Comparison of ENCODE assay signal across 8 mouse cellular contexts in the genomic region with DNA sequence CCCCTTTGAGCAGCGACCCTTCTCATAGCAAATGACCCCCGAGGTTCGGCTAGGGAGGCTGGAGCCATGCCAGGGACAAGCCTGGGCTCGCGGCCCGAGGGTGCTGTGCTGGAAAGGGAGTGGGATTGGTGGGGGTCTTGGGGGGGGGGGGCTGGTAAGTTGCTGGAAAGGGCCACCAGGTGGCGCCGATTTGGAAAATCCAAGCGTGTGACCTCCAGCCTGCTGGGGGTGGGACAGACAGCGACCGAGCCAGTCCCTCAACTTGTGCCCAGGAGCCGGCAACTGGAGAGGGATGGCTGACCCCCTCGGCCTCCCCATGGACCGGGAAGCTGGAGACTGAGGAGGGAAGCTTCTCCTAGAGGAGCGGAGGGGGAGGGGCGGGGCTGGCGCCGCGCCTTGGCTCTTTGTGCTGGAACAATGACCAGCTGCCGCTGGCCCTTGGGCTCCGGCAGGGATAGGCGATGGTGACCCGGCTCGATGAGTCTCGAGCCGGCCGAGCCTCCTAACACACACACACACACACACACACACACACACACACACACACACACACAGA. TPM values are rescaled to one million over a fixed set of nuclear protein-coding genes. Genes with fewer than 3 reads are reported as not detected.
A peak's percentile ranks its signal among the peaks of the same experiment; 100 is the strongest.
DNase-seq lines count a peak whose midpoint lies in the region; ATAC-seq and TF ChIP-seq lines count a peak whose summit lies in the region.

No protein-coding gene starts in this region.

- H3K27me3 ChIP-seq in megakaryocyte, embryonic 14.5 days (replicated peaks), result no peaks in the 10 kb centered on the region
- H3K27me3 ChIP-seq in embryonic facial prominence, embryonic 10.5 days (replicated peaks; ENCODE audit: low read depth, poor library complexity, severe bottlenecking), result no peaks in the 10 kb centered on the region
- no peaks in the 10 kb centered on the region for H3K27me3 ChIP-seq in heart, embryonic 10.5 days (ENCODE audit: insufficient read depth, poor library complexity, severe bottlenecking)
- no peaks in the 10 kb centered on the region for H3K27me3 ChIP-seq in kidney, embryonic 15.5 days
- H3K27me3 ChIP-seq in liver, embryonic 11.5 days (replicated peaks; ENCODE audit: control insufficient read depth, insufficient read depth, low read length), result no peaks in the 10 kb centered on the region
- no peaks in the 10 kb centered on the region for H3K27me3 ChIP-seq in neural tube, embryonic 11.5 days (ENCODE audit: control insufficient read depth, insufficient read depth, low read length)
- H3K27me3 ChIP-seq in thymus, adult 2 months (ENCODE audit: control insufficient read depth, insufficient read depth, low read length), result no peaks in the 10 kb centered on the region; the same call in 1 of the 2 replicates

- peak overlapping the region; percentile 99 for H3K4me3 ChIP-seq in megakaryocyte, embryonic 14.5 days (replicated peaks)
- H3K4me3 ChIP-seq in embryonic facial prominence, embryonic 10.5 days, result peak overlapping the region; percentile 87
- H3K4me3 ChIP-seq in heart, embryonic 10.5 days, result peak overlapping the region; percentile 82
- peak overlapping the region; percentile 69 for H3K4me3 ChIP-seq in kidney, embryonic 15.5 days (replicated peaks)
- H3K4me3 ChIP-seq in liver, embryonic 11.5 days (ENCODE audit: low read depth, low read length), result peak overlapping the region; percentile 70
- H3K4me3 ChIP-seq in neural tube, embryonic 11.5 days (ENCODE audit: low read depth, low read length), result peak overlapping the region; percentile 81
- H3K4me3 ChIP-seq in thymus, adult 2 months (ENCODE audit: control insufficient read depth, insufficient read depth, low read length), result peak overlapping the region; percentile 51

- TF ChIP-seq CTCF in thymus, adult 2 months (IDR thresholded peaks at IDR 0.05; ENCODE audit: borderline replicate concordance, control insufficient read depth, extremely low read depth, insufficient read depth, low read length, poor library complexity), result peak; percentile 49; the same call in 1 of the 2 replicates

- TF ChIP-seq POLR2A in thymus, adult 2 months (IDR thresholded peaks at IDR 0.05; ENCODE audit: control insufficient read depth, extremely low read depth, insufficient read depth, low read length, poor library complexity), result no peak

- no peak for ATAC-seq in megakaryocyte, adult 5-6 weeks (ENCODE audit: poor library complexity, severe bottlenecking)
- peak; percentile 68 for ATAC-seq in kidney, embryonic 15.5 days (replicated peaks; ENCODE audit: low FRiP score)
- ATAC-seq in liver, embryonic 11.5 days (replicated peaks; ENCODE audit: low FRiP score), result 0 out of 2 replicates have a peak, but pooled peaks have one; percentile 37
- peak; percentile 70 for ATAC-seq in neural tube, embryonic 11.5 days (ENCODE audit: insufficient read depth, low FRiP score, low TSS enrichment)

- peak; percentile 90 for DNase-seq in embryonic facial prominence, embryonic 10.5 days (ENCODE audit: low spot score)
- peak; percentile 92 for DNase-seq in heart, embryonic 10.5 days (ENCODE audit: low spot score)
- peak; percentile 80 for DNase-seq in liver, embryonic 11.5 days (ENCODE audit: low spot score)
- peak; percentile 89 for DNase-seq in neural tube, embryonic 11.5 days (ENCODE audit: low spot score)
- no peak for DNase-seq in thymus, adult 2 months

- H3K27ac ChIP-seq in embryonic facial prominence, embryonic 10.5 days (replicated peaks), result peak overlapping the region; percentile 98
- H3K27ac ChIP-seq in heart, embryonic 10.5 days, result peak overlapping the region; percentile 99
- H3K27ac ChIP-seq in kidney, embryonic 15.5 days, result peak overlapping the region; percentile 100
- H3K27ac ChIP-seq in liver, embryonic 11.5 days (ENCODE audit: low read depth, low read length), result peak overlapping the region; percentile 87
- peak overlapping the region; percentile 93 for H3K27ac ChIP-seq in neural tube, embryonic 11.5 days (ENCODE audit: low read depth, low read length)
- H3K27ac ChIP-seq in thymus, adult 2 months (ENCODE audit: control insufficient read depth, insufficient read depth, low read length), result no peak overlapping the region

- peak overlapping the region; percentile 83 for H3K9ac ChIP-seq in kidney, embryonic 15.5 days
- peak overlapping the region; percentile 83 for H3K9ac ChIP-seq in liver, embryonic 11.5 days (ENCODE audit: low read depth, low read length)
- H3K9ac ChIP-seq in neural tube, embryonic 11.5 days (ENCODE audit: low read length), result peak overlapping the region; percentile 94

- WGBS in embryonic facial prominence, embryonic 10.5 days, result under 1% methylated on average over 27 of the region's 27 CpGs
- WGBS in heart, embryonic 10.5 days, result under 1% methylated on average over 26 of the region's 27 CpGs
- 0% methylated on average over 21 of the region's 27 CpGs for WGBS in kidney, embryonic 15.5 days
- under 1% methylated on average over 25 of the region's 27 CpGs for WGBS in liver, embryonic 11.5 days
- WGBS in neural tube, embryonic 11.5 days, result 0% methylated on average over 17 of the region's 27 CpGs
- WGBS in thymus, adult 2 months, result 1% methylated on average over 22 of the region's 27 CpGs

- peaks cover 29% of the 10 kb centered on the region for H3K36me3 ChIP-seq in megakaryocyte, embryonic 14.5 days (replicated peaks; ENCODE audit: low read length)
- H3K36me3 ChIP-seq in embryonic facial prominence, embryonic 10.5 days (replicated peaks), result peaks cover 32% of the 10 kb centered on the region
- peaks cover 22% of the 10 kb centered on the region for H3K36me3 ChIP-seq in heart, embryonic 10.5 days
- peaks cover 19% of the 10 kb centered on the region for H3K36me3 ChIP-seq in kidney, embryonic 15.5 days
- peaks cover 4% of the 10 kb centered on the region; the same call in 1 of the 2 replicates for H3K36me3 ChIP-seq in liver, embryonic 11.5 days (ENCODE audit: control insufficient read depth, insufficient read depth, low read length)
- peaks cover 4% of the 10 kb centered on the region for H3K36me3 ChIP-seq in neural tube, embryonic 11.5 days (ENCODE audit: control insufficient read depth, insufficient read depth, low read length)
- H3K36me3 ChIP-seq in thymus, adult 2 months (ENCODE audit: control insufficient read depth, insufficient read depth, low read length), result no peaks in the 10 kb centered on the region

- H3K9me3 ChIP-seq in megakaryocyte, embryonic 14.5 days, result no peaks in the 10 kb centered on the region
- H3K9me3 ChIP-seq in embryonic facial prominence, embryonic 10.5 days, result no peaks in the 10 kb centered on the region
- no peaks in the 10 kb centered on the region for H3K9me3 ChIP-seq in heart, embryonic 10.5 days
- no peaks in the 10 kb centered on the region for H3K9me3 ChIP-seq in kidney, embryonic 15.5 days (replicated peaks)
- H3K9me3 ChIP-seq in liver, embryonic 11.5 days (ENCODE audit: control insufficient read depth, low read length), result no peaks in the 10 kb centered on the region
- H3K9me3 ChIP-seq in neural tube, embryonic 11.5 days (ENCODE audit: control insufficient read depth, low read length), result no peaks in the 10 kb centered on the region

- H3K4me2 ChIP-seq in kidney, embryonic 15.5 days, result peak overlapping the region; percentile 95
- H3K4me2 ChIP-seq in liver, embryonic 11.5 days, result peak overlapping the region; percentile 99
- H3K4me2 ChIP-seq in neural tube, embryonic 11.5 days (ENCODE audit: low read depth), result peak overlapping the region; percentile 87

- H3K4me1 ChIP-seq in megakaryocyte, embryonic 14.5 days, result peaks cover 82% of the 10 kb centered on the region
- H3K4me1 ChIP-seq in embryonic facial prominence, embryonic 10.5 days, result peaks cover 84% of the 10 kb centered on the region
- peaks cover 77% of the 10 kb centered on the region for H3K4me1 ChIP-seq in heart, embryonic 10.5 days
- H3K4me1 ChIP-seq in kidney, embryonic 15.5 days, result peaks cover 81% of the 10 kb centered on the region
- peaks cover 48% of the 10 kb centered on the region for H3K4me1 ChIP-seq in liver, embryonic 11.5 days (replicated peaks; ENCODE audit: control insufficient read depth, insufficient read depth, low read length)
- peaks cover 35% of the 10 kb centered on the region for H3K4me1 ChIP-seq in neural tube, embryonic 11.5 days (ENCODE audit: control insufficient read depth, insufficient read depth, low read length)
- H3K4me1 ChIP-seq in thymus, adult 2 months (replicated peaks; ENCODE audit: control insufficient read depth, insufficient read depth, low read length), result peaks cover 34% of the 10 kb centered on the region

RNA-seq across cellular contexts. Expression of a gene that starts 3.1 kb away (rescaled TPM):
- polyA plus RNA-seq in megakaryocyte, embryonic 14.5 days (2012; ENCODE audit: insufficient read depth, low replicate concordance), result 59.9 and 91.6 TPM in 2 replicates
- total RNA-seq in megakaryocyte, adult 5-6 weeks (2015), result 0.32 and 0.36 TPM in 2 replicates
- total RNA-seq in megakaryocyte, adult 5-6 weeks (2017), result 0.37 and 0.51 TPM in 2 replicates
- polyA plus RNA-seq in embryonic facial prominence, embryonic 10.5 days (2016; fragmentation: Nextera tagmentation; extraction: Ambion mirVana), result 69.8 and 75.0 TPM in 2 replicates
- polyA plus RNA-seq in heart, embryonic 10.5 days (2016; fragmentation: Nextera tagmentation; extraction: Ambion mirVana), result 47.5 and 61.4 TPM in 2 replicates
- polyA plus RNA-seq in kidney, embryonic 15.5 days (2015; fragmentation: Nextera tagmentation; extraction: Ambion mirVana), result 66.6 and 72.8 TPM in 2 replicates
- polyA plus RNA-seq in liver, embryonic 11.5 days (2014; fragmentation: Nextera tagmentation; extraction: Ambion mirVana), result 28.6 and 31.4 TPM in 2 replicates
- polyA plus RNA-seq in neural tube, embryonic 11.5 days (2014; fragmentation: Nextera tagmentation; extraction: Ambion mirVana), result 52.8 and 57.5 TPM in 2 replicates
- 37.6 and 41.2 TPM in 2 replicates for polyA plus RNA-seq in thymus, adult 2 months (2012; rRNA removed)

RNA-seq across cellular contexts. Expression of a gene that starts 11.1 kb away (rescaled TPM):
- polyA plus RNA-seq in megakaryocyte, embryonic 14.5 days (2012; ENCODE audit: insufficient read depth, low replicate concordance), result 76.4 and 192 TPM in 2 replicates
- 35.9 and 47.9 TPM in 2 replicates for total RNA-seq in megakaryocyte, adult 5-6 weeks (2015)
- 25.3 and 29.3 TPM in 2 replicates for total RNA-seq in megakaryocyte, adult 5-6 weeks (2017)
- 70.6 and 74.8 TPM in 2 replicates for polyA plus RNA-seq in embryonic facial prominence, embryonic 10.5 days (2016; fragmentation: Nextera tagmentation; extraction: Ambion mirVana)
- polyA plus RNA-seq in heart, embryonic 10.5 days (2016; fragmentation: Nextera tagmentation; extraction: Ambion mirVana), result 63.8 and 66.3 TPM in 2 replicates
- polyA plus RNA-seq in kidney, embryonic 15.5 days (2015; fragmentation: Nextera tagmentation; extraction: Ambion mirVana), result 71.9 and 73.5 TPM in 2 replicates
- polyA plus RNA-seq in liver, embryonic 11.5 days (2014; fragmentation: Nextera tagmentation; extraction: Ambion mirVana), result 62.2 and 65.3 TPM in 2 replicates
- polyA plus RNA-seq in neural tube, embryonic 11.5 days (2014; fragmentation: Nextera tagmentation; extraction: Ambion mirVana), result 65.3 and 80.6 TPM in 2 replicates
- polyA plus RNA-seq in thymus, adult 2 months (2012; rRNA removed), result 121 and 137 TPM in 2 replicates

RNA-seq across cellular contexts. Expression of a gene that starts 11.8 kb away (rescaled TPM):
- 2.0 and 7.3 TPM in 2 replicates for polyA plus RNA-seq in megakaryocyte, embryonic 14.5 days (2012; ENCODE audit: insufficient read depth, low replicate concordance)
- 6.2 and 6.3 TPM in 2 replicates for total RNA-seq in megakaryocyte, adult 5-6 weeks (2015)
- total RNA-seq in megakaryocyte, adult 5-6 weeks (2017), result 6.5 and 6.8 TPM in 2 replicates
- 40.9 and 41.8 TPM in 2 replicates for polyA plus RNA-seq in embryonic facial prominence, embryonic 10.5 days (2016; fragmentation: Nextera tagmentation; extraction: Ambion mirVana)
- polyA plus RNA-seq in heart, embryonic 10.5 days (2016; fragmentation: Nextera tagmentation; extraction: Ambion mirVana), result 24.4 and 27.0 TPM in 2 replicates
- polyA plus RNA-seq in kidney, embryonic 15.5 days (2015; fragmentation: Nextera tagmentation; extraction: Ambion mirVana), result 29.4 and 29.7 TPM in 2 replicates
- 24.9 and 25.1 TPM in 2 replicates for polyA plus RNA-seq in liver, embryonic 11.5 days (2014; fragmentation: Nextera tagmentation; extraction: Ambion mirVana)
- polyA plus RNA-seq in neural tube, embryonic 11.5 days (2014; fragmentation: Nextera tagmentation; extraction: Ambion mirVana), result 16.0 and 16.5 TPM in 2 replicates
- polyA plus RNA-seq in thymus, adult 2 months (2012; rRNA removed), result 11.5 and 11.6 TPM in 2 replicates

RNA-seq across cellular contexts. Expression of a gene that starts 28.2 kb away (rescaled TPM):
- polyA plus RNA-seq in megakaryocyte, embryonic 14.5 days (2012; ENCODE audit: insufficient read depth, low replicate concordance), result 0.02 TPM in 1 of 2 replicates, not detected in the other
- total RNA-seq in megakaryocyte, adult 5-6 weeks (2015), result not detected in 2 replicates
- total RNA-seq in megakaryocyte, adult 5-6 weeks (2017), result not detected in 2 replicates
- polyA plus RNA-seq in embryonic facial prominence, embryonic 10.5 days (2016; fragmentation: Nextera tagmentation; extraction: Ambion mirVana), result 0.27 and 0.65 TPM in 2 replicates
- polyA plus RNA-seq in heart, embryonic 10.5 days (2016; fragmentation: Nextera tagmentation; extraction: Ambion mirVana), result 0.34 and 0.55 TPM in 2 replicates
- 0.78 and 1.1 TPM in 2 replicates for polyA plus RNA-seq in kidney, embryonic 15.5 days (2015; fragmentation: Nextera tagmentation; extraction: Ambion mirVana)
- polyA plus RNA-seq in liver, embryonic 11.5 days (2014; fragmentation: Nextera tagmentation; extraction: Ambion mirVana), result 0.09 TPM in 1 of 2 replicates, not detected in the other
- 0.57 and 0.81 TPM in 2 replicates for polyA plus RNA-seq in neural tube, embryonic 11.5 days (2014; fragmentation: Nextera tagmentation; extraction: Ambion mirVana)
- 0.33 and 0.47 TPM in 2 replicates for polyA plus RNA-seq in thymus, adult 2 months (2012; rRNA removed)

RNA-seq across cellular contexts. Expression of a gene that starts 28.4 kb away (rescaled TPM):
- polyA plus RNA-seq in megakaryocyte, embryonic 14.5 days (2012; ENCODE audit: insufficient read depth, low replicate concordance), result 0.53 TPM in 1 of 2 replicates, not detected in the other
- not detected in 2 replicates for total RNA-seq in megakaryocyte, adult 5-6 weeks (2015)
- not detected in 2 replicates for total RNA-seq in megakaryocyte, adult 5-6 weeks (2017)
- polyA plus RNA-seq in embryonic facial prominence, embryonic 10.5 days (2016; fragmentation: Nextera tagmentation; extraction: Ambion mirVana), result 3.7 and 4.8 TPM in 2 replicates
- polyA plus RNA-seq in heart, embryonic 10.5 days (2016; fragmentation: Nextera tagmentation; extraction: Ambion mirVana), result 1.3 and 3.4 TPM in 2 replicates
- 5.3 and 6.5 TPM in 2 replicates for polyA plus RNA-seq in kidney, embryonic 15.5 days (2015; fragmentation: Nextera tagmentation; extraction: Ambion mirVana)
- 4.7 and 4.9 TPM in 2 replicates for polyA plus RNA-seq in liver, embryonic 11.5 days (2014; fragmentation: Nextera tagmentation; extraction: Ambion mirVana)
- 6.6 and 6.7 TPM in 2 replicates for polyA plus RNA-seq in neural tube, embryonic 11.5 days (2014; fragmentation: Nextera tagmentation; extraction: Ambion mirVana)
- 13.7 TPM in 2 replicates for polyA plus RNA-seq in thymus, adult 2 months (2012; rRNA removed)
